Mouse (Mus musculus): ENCODE measurements around the gene Vav2. TPM values are rescaled to one million over a fixed set of nuclear protein-coding genes. Genes with fewer than 3 reads are reported as not detected.

Vav2 gene
- polyA plus RNA-seq, 1 experiment, result 19.2 TPM

GRCm38 (mm10) chr2:27412245-27412800 lies 14.5 kb downstream of the Vav2 start:
- no peak for DNase-seq (ENCODE audit: extremely low spot score in 1 of 2, low spot score in 1 of 2)

DNA sequence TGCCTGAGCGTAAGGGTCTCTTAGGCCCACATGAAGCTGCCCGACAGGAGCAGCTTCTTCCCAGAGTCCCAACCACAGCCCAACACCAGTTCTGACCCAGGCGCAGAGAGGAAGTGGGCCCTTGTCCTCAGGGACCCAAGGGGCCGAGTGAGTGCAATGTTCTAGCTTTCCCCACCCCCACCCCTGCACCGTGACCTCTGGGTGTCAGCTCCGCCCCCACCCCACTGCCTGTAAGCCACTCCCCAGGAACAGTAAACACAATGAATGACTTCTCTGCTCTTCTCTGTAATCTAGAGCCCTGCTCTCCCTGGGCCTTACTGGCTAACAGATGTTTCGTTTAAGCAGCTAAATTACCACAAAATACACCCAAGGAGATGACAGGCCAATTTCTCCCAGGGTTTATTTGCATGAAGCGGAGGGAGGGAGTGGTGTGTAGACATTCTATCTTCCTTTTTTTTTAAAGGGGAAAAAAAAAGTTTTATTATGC lies 15.1 kb downstream of the Vav2 start:
- no peak for DNase-seq (ENCODE audit: extremely low spot score in 1 of 2, low spot score in 1 of 2)

- no peak for DNase-seq (ENCODE audit: extremely low spot score in 1 of 2, low spot score in 1 of 2)
Observed at GRCm38 (mm10) chr2:27410518-27411140, 16.2 kb downstream of the Vav2 start.

GRCm38 (mm10) chr2:27408194-27408593 lies 18.6 kb downstream of the Vav2 start:
- DNase-seq (ENCODE audit: extremely low spot score in 1 of 2, low spot score in 1 of 2), result no peak

- peak in 1 of 2 experiments; percentile 33 for DNase-seq (ENCODE audit: extremely low spot score in 1 of 2, low spot score in 1 of 2)
Observed at GRCm38 (mm10) chr2:27406928-27407327, 19.9 kb downstream of the Vav2 start.

DNA sequence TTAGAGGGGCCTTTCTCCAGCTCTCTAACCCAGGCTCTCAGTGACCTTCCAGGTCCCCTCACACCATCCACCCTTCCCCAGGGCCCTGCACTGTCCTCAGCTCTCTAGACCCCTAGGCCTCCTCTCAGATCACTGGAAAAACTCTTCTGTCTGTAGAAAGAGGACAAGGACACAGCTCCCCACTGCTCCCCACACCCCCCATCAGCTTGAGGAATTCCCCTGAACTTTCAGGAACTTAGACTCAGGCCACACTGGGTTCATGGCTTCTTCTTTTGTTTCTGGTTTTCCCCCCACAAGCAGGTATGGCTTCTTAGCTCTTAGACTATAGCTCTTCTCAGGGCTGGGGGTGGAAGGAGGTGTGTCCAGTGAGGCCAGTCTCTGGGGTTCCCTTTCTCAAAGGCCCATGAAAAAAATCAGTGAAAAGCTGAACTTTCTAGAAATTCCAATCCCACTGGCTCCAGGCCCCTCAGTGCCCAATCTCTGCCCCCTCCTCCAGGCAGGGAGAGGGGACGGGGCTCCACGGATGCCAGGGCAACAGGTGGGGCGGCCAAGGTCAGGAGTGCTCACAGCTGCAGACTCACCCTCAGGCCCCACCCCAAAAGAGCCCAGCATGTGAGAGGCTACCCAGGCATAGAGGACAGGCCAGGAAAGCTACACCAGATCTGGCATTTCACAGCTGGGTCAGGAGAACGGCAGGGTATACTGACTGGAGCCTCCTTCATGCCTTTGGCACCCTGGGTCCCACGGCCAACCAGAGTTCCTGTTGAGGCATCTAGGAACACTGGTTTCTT lies 21.5 kb downstream of the Vav2 start:
- no peak for DNase-seq (ENCODE audit: extremely low spot score in 1 of 2, low spot score in 1 of 2)

DNA sequence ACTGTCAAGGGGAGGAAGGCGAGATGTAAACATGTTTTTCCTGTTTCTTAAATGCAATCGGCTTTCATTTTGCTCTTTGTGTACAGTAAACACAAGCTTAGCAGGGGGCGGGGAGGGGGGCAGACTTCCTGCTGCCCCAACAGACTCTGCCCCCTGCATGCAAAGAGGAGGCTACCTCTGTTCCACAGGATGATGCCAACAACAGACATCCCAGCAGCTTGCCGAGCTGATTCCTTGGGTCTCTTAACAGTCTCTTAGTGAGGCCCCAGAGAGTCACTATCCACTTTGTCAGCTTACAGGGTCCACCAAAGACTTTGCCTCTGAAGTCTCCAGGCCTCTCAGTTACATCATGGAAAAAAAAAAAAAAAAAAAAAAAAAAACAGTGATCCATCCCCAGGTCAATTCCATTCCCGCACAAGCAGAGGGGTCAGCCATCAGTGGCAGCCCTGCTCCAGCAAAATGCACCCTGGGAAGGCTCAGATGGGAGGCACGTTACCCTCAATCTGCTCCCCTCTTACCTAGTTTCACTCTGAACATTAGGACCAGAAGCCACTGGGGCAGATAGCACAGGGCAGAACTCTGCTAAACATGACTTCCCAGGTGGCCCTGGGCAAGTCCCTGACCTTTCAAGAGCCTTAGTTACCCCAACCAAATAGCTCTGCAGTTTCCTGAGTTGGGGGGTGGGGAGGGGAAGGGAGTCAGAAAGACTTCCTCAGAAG lies 22.3 kb downstream of the Vav2 start:
- no peak for DNase-seq (ENCODE audit: extremely low spot score in 1 of 2, low spot score in 1 of 2)

GRCm38 (mm10) chr2:27401544-27401943 lies 25.3 kb downstream of the Vav2 start:
- no peak for DNase-seq (ENCODE audit: extremely low spot score in 1 of 2, low spot score in 1 of 2)

GRCm38 (mm10) chr2:27400083-27400482 lies 26.8 kb downstream of the Vav2 start:
- no peak for DNase-seq (ENCODE audit: extremely low spot score in 1 of 2, low spot score in 1 of 2)

GRCm38 (mm10) chr2:27396656-27397440 lies 30.0 kb downstream of the Vav2 start:
- DNase-seq (ENCODE audit: extremely low spot score in 1 of 2, low spot score in 1 of 2), result no peak

GRCm38 (mm10) chr2:27394158-27394832 lies 32.5 kb downstream of the Vav2 start:
- DNase-seq (ENCODE audit: extremely low spot score in 1 of 2, low spot score in 1 of 2), result no peak

DNA sequence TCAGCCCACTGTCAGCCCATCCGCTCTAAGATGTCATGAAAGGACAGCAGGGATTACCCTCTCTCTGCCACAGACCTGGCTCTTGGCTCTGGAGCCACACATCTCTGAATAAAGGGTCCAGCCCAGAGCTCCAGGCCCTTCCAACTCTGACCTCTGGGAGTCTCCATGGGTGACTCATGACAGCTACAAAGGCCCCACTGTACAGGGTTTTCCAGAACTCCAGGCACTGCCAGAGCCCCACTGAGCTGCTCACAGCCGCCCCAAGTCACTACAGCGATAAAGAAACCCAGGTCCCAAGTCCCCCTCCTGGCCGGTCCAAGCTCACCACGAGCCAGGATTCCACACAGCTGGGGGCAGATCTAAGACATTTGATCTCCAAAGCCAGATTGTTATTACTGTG lies 34.6 kb downstream of the Vav2 start:
- no peak for DNase-seq (ENCODE audit: extremely low spot score in 1 of 2, low spot score in 1 of 2)

DNA sequence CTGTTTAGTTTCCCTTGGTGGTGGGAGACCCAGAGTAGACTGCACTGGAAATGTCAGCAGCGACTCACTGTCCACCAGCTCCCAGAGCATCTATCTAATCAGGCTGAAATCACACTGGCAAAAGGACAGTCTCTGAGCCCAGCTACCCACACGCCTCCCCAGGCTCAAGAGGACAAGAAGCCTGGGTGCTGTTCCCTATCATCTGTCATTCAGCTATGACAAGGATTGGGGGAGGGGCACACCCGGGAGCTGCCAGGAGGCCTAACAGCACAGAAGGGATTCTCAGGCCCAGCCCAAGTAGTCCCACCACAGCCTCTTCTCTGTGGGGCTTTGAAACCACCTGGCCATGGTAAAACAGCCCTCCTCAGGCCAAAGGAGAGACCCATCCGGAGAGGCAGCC lies 36.1 kb downstream of the Vav2 start:
- no peak for DNase-seq (ENCODE audit: extremely low spot score in 1 of 2, low spot score in 1 of 2)

DNA sequence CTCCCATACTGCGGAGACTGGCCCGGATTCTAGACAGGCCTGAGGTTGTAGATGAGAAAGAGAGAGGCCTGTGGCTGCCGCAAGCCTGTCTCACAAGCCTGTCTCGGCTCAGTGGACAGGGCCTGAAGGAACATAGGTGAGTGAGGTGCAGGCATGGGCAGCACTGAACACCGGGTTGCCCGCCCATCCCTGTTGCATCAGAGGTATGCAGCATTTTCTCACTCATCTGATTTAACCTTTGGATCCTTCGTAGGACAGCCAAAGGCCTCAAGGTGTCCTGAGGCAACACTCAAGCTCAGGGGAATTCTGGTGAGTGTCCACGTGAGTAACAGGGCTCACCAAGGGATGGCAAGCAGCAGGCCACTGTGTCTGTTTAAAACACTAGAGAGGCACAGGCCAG lies 36.5 kb downstream of the Vav2 start:
- DNase-seq (ENCODE audit: extremely low spot score in 1 of 2, low spot score in 1 of 2), result no peak

DNA sequence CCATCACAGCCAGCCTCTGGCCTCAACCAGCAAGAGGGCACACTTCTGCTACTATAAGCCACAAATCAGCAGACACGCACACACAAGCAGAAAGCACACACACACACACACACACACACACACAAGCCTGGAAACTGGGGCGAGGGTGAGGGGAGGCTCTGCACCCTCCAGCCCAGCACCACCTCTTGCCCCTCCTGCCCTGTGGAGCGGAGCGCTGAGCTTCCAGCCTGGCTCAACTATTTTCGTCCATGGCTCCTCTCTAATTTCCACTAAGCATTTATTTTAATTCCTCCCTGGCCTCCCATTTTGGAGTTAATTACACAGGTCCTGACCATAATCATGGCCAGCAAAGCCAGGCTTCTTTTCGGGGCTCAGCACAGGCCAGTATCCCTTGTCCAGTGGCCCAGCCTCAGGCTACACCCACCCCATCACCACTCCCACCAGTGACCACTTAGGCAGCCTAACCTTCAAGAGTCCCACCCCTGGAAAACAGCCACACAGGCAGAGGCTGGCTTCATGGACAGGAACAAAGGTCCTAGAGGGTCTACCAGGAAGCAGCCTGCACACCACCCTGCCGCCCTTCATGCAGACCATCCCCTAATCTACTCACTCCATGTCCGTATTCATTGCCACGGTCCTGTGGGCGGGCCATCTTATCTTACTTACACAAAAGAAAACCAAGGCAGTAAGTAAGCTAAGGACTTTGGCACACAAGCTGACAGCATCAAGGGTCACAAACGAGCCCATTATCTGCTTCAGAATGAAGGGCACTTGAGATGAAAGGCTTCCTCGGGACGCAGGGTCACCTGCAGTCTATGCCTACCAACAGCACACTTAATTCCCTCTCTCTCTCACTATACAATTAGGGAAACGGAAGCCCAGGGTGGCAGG lies 37.3 kb downstream of the Vav2 start:
- DNase-seq (ENCODE audit: extremely low spot score in 1 of 2, low spot score in 1 of 2), result no peak

GRCm38 (mm10) chr2:27387209-27387608 lies 39.6 kb downstream of the Vav2 start:
- no peak for DNase-seq (ENCODE audit: extremely low spot score in 1 of 2, low spot score in 1 of 2)

GRCm38 (mm10) chr2:27381698-27382097 lies 45.1 kb downstream of the Vav2 start:
- no peak for DNase-seq (ENCODE audit: extremely low spot score in 1 of 2, low spot score in 1 of 2)

GRCm38 (mm10) chr2:27381254-27381653 lies 45.6 kb downstream of the Vav2 start:
- DNase-seq (ENCODE audit: extremely low spot score in 1 of 2, low spot score in 1 of 2), result no peak

DNA sequence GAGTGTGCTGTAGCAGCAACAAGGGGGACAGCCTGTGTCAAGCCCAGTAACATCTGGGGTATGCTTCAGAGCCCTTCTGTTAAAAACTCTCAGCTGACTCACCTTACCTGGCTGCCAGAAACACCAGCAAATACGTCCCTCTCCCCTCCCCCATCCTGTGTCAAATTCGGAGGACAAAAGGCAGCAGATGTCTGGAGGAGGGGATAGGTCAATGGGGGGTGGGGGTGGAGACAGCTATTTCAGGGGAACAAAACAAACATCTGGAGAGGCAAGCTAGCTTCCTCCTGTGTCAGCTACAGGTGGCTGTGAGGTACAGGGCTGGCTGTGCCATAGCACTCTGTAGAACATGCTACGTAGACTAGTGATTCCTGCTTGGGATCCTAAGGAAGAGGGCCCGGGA lies 49.0 kb downstream of the Vav2 start:
- DNase-seq (ENCODE audit: extremely low spot score in 1 of 2, low spot score in 1 of 2), result no peak

Measured in frontal cortex, adult 2 months (tissue).